Mouse (Mus musculus): Measurements from ENCODE around the gene Mogs. TPM values are rescaled to one million over a fixed set of nuclear protein-coding genes. Genes with fewer than 3 reads are reported as not detected.

Mogs gene
- total and polyA plus RNA-seq, 3 experiments = 28.3 to 104 (median 44.6) TPM

DNA sequence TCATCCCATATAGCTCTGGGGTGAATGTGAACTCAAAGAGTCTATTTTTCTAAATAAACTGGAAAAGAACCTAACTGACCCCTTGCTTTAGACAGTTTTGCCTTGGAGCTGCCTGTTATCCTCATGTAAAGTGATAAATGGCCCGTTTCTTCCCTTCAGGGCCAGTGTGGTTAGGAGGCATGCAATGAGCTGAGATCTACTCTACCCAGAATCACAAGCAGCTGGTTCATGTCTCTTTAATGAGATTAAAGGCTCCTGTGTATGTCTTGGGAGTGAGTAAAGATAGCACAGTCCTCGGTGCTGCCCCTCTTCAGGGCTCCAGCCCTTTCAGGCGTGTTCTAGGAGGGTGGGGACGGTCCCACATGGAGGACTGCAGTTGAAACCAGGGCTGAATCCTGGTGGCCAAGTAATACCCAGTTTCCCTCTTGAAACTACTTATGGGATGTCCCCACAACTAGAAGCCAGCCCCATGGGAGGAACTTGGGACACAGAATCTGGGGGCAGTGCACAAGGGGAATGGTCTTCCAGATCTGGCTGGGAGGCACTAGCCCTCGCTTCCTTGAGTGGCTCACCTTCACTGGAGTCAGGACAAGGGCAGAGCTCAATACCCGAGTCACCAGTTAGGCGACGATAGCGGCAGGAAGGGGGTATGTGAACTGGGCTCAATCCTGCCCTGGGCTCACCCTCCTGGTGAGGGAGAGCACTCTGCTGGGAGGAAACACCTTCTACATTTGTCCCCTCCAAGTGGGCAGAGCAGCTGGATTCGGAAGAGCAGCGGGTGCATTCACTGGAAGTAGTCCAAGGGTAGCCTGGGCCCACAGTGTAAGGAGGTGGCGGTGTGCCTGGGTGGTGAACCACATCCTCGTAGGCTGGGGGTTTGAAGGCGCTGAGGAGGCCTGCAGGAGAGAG, 3.8 kb downstream of the Mogs start:
- ATAC-seq (ENCODE audit: extremely low read depth, insufficient number of reproducible peaks, low FRiP score, poor library complexity, severe bottlenecking) = no peak
- TF ChIP-seq CTCF (IDR thresholded peaks at IDR 0.05; ENCODE audit: low read depth, low read length) = no peak
- TF ChIP-seq GATA2 (IDR thresholded peaks at IDR 0.05; ENCODE audit: borderline replicate concordance, low read depth, low read length) = no peak
- TF ChIP-seq POLR2AphosphoS5 (IDR thresholded peaks at IDR 0.05; ENCODE audit: insufficient replicate concordance, low read depth, low read length) = no peak; the same call in 1 of the 2 replicates
- TF ChIP-seq TAL1 (conservative IDR thresholded peaks at IDR 0.05; ENCODE audit: low read depth, low read length) = no peak
- no peak for TF ChIP-seq GATA1 (IDR thresholded peaks at IDR 0.05; ENCODE audit: borderline replicate concordance, low read length)
- Histone ChIP-seq H3K36me3 (replicated peaks) (peaks cover 61% of the 10 kb centered on the region), H3K4me3 (ENCODE audit: low read depth, low read length) (peak overlapping the region; percentile 80; the same call in 1 of the 2 replicates), H3K27me3 (ENCODE audit: insufficient read depth, low read length) (no peaks in the 10 kb centered on the region), H3K4me1 (ENCODE audit: insufficient read depth, low read depth, low read length) (peaks cover 79% of the 10 kb centered on the region), H3K9me3 (replicated peaks) (no peaks in the 10 kb centered on the region)
- DNase-seq (ENCODE audit: low spot score) = no peak

DNA sequence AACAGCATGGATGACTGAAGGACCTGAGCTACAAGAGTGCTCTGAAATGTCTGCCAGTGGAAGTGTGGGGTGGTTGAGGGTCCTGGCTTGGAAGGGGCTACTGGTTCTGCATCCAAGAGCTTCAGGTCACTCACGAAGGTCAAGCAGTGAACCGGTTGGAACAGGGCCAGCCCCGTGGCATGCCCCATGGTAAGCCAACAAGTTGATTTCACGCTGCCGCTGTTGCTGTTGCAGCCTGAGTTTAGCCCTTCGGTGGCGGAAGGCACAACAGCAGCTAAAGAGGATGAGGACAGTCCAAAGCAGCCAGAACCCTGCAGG, 4.4 kb downstream of the Mogs start:
- DNase-seq (ENCODE audit: low spot score) = no peak
- ATAC-seq (ENCODE audit: extremely low read depth, insufficient number of reproducible peaks, low FRiP score, poor library complexity, severe bottlenecking) = no peak
- no peaks in the 10 kb centered on the region for H3K27me3 ChIP-seq (ENCODE audit: insufficient read depth, low read length)
- TF ChIP-seq GATA1 (IDR thresholded peaks at IDR 0.05; ENCODE audit: borderline replicate concordance, low read length) (no peak), POLR2AphosphoS5 (IDR thresholded peaks at IDR 0.05; ENCODE audit: insufficient replicate concordance, low read depth, low read length) (0 out of 2 replicates have a peak, but pooled peaks have one; percentile 32)
- H3K9me3 ChIP-seq (replicated peaks) = no peaks in the 10 kb centered on the region
- H3K36me3 ChIP-seq (replicated peaks) = peaks cover 63% of the 10 kb centered on the region
- peak overlapping the region; percentile 80; the same call in 1 of the 2 replicates for H3K4me3 ChIP-seq (ENCODE audit: low read depth, low read length)
- peaks cover 79% of the 10 kb centered on the region for H3K4me1 ChIP-seq (ENCODE audit: insufficient read depth, low read depth, low read length)

DNA sequence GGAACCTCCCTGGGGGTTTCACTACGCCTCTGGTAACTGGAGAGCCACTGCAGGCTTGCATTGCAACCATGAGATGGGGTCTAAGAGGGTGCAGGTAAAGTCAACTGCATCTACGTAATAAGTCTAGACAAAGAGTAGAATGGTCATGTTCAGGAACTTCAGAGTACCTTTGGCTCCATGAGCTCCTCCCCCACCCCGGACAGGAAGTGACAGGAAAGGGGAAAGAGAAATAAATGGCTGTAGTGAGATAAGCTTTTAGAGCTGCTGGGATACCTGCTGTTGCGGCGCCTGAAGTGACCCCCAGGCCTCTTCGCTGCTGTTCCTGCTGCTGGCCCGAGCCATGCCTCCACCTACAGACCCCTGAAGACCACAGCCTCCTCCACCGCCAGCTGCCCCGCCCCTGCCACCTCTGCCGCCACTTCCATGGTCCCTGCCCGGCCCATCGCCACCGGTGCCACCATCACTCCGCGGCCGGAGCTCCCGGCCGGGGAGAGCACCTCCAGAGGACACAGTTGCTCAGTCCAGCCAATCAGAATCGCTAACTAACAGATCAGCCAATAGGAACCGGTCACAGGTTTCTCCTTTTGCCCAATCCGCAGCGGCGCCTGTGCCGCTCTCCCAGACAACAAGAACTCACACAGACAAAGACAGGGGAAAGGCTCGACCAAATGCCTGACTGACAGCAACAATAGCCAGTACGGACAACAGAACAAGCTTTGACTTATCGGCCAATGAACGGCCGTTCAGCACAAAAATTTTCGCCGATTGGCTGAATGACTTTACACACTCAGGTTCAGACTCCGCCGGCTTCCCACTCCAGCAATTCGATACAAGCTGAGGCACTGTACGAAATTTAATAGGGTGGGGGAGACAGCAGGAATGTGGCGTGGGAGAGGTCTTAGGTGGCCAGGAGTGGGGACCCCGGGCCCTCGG, 5.9 kb downstream of the Mogs start, which contains the start of gene Wbp1:
Gene Wbp1 (minus strand): TSS at position 630 of the 933 bp plus-strand sequence.
- DNase-seq (ENCODE audit: low spot score) = peak; percentile 99
- peaks cover 61% of the 10 kb centered on the region for H3K36me3 ChIP-seq (replicated peaks)
- no peaks in the 10 kb centered on the region for H3K9me3 ChIP-seq (replicated peaks)
- peak; percentile 93 for ATAC-seq (ENCODE audit: extremely low read depth, insufficient number of reproducible peaks, low FRiP score, poor library complexity, severe bottlenecking)
- H3K4me3 ChIP-seq (ENCODE audit: low read depth, low read length) = peak within 1 kb of the TSS; percentile 80
- no peak for TF ChIP-seq CTCF (IDR thresholded peaks at IDR 0.05; ENCODE audit: low read depth, low read length)
- TF ChIP-seq TAL1 (conservative IDR thresholded peaks at IDR 0.05; ENCODE audit: low read depth, low read length) = no peak
- 0 out of 2 replicates have a peak, but pooled peaks have one; percentile 52 for TF ChIP-seq POLR2AphosphoS5 (IDR thresholded peaks at IDR 0.05; ENCODE audit: insufficient replicate concordance, low read depth, low read length)
- no peak for TF ChIP-seq GATA2 (IDR thresholded peaks at IDR 0.05; ENCODE audit: borderline replicate concordance, low read depth, low read length)
- TF ChIP-seq GATA1 (IDR thresholded peaks at IDR 0.05; ENCODE audit: borderline replicate concordance, low read length) = no peak
- no peaks in the 10 kb centered on the region for H3K27me3 ChIP-seq (ENCODE audit: insufficient read depth, low read length)
- H3K4me1 ChIP-seq (ENCODE audit: insufficient read depth, low read depth, low read length) = peaks cover 84% of the 10 kb centered on the region

DNA sequence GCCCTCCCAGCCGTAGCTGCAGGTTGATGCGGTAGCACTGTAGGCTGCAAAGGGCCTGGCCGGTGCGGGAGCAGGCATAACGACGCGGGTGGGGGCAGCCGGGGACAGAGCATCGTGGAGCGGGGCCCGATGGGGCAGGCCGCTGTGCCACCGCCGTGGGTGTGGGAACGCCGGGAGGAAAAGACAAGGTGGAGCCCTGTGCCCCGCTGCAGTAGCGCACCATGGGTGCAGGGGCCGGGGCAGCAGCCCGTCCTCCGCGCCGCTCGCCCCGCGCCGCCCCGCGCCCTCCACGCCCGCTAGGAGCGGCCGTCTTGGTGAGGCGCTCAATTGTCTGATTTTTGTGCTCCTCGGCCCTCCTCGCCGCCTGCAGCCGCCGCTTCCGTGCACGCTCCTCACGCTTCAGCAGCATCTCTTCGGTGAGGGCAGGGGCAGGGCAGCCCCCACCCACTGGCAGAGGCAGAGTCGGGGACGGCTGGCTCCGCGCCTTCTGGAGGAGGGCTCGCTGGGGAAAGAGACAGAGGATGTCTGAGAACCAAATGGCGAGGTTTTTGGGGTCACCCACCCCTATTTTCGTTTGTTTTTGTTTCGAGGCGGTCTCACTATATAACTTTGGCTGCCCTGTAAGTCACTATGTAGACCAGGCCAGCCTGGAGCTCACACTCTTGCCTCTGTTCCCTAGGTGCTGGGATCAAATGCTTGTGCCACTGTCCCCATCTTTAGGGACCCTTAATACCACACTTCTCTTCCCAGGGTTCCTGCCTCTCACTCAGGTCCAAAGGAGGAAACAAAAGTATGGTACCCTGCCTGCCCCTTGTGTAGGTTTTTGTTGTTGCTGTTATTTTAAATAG, 6.8 kb downstream of the Mogs start:
- no peak for TF ChIP-seq CTCF (IDR thresholded peaks at IDR 0.05; ENCODE audit: low read depth, low read length)
- no peak for TF ChIP-seq GATA1 (IDR thresholded peaks at IDR 0.05; ENCODE audit: borderline replicate concordance, low read length)
- no peak for TF ChIP-seq POLR2AphosphoS5 (IDR thresholded peaks at IDR 0.05; ENCODE audit: insufficient replicate concordance, low read depth, low read length)
- no peak for TF ChIP-seq TAL1 (conservative IDR thresholded peaks at IDR 0.05; ENCODE audit: low read depth, low read length)
- no peak for TF ChIP-seq GATA2 (IDR thresholded peaks at IDR 0.05; ENCODE audit: borderline replicate concordance, low read depth, low read length)
- Histone ChIP-seq H3K9me3 (replicated peaks) (no peaks in the 10 kb centered on the region), H3K27me3 (ENCODE audit: insufficient read depth, low read length) (no peaks in the 10 kb centered on the region), H3K4me1 (ENCODE audit: insufficient read depth, low read depth, low read length) (peaks cover 78% of the 10 kb centered on the region), H3K4me3 (ENCODE audit: low read depth, low read length) (peak overlapping the region; percentile 80), H3K36me3 (replicated peaks) (peaks cover 53% of the 10 kb centered on the region)
- no peak for ATAC-seq (ENCODE audit: extremely low read depth, insufficient number of reproducible peaks, low FRiP score, poor library complexity, severe bottlenecking)
- DNase-seq (ENCODE audit: low spot score) = no peak

DNA sequence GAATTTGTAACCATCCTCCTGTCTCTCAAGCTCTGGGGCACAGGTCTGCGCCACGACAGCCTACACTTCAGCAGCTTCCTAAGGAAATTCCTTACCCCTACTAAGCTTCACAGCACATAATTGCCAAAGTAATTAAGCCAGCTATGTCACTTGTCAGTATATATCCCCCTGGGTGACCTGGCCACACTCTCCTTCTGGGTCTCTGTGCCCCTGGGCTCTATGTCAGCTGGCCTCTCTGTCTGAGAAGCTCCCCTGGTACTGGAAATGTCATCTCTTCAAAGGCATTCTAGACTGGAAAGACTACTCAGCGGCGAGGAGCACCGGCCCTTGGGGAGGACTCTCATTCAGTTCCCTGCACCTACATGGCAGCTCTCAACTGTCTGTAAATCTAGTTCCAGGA, 7.7 kb downstream of the Mogs start:
- no peak overlapping the region; the same call in 1 of the 2 replicates for H3K4me3 ChIP-seq (ENCODE audit: low read depth, low read length)
- H3K4me1 ChIP-seq (ENCODE audit: insufficient read depth, low read depth, low read length) = peaks cover 69% of the 10 kb centered on the region
- TF ChIP-seq CTCF (IDR thresholded peaks at IDR 0.05; ENCODE audit: low read depth, low read length) (no peak), POLR2AphosphoS5 (IDR thresholded peaks at IDR 0.05; ENCODE audit: insufficient replicate concordance, low read depth, low read length) (no peak), GATA2 (IDR thresholded peaks at IDR 0.05; ENCODE audit: borderline replicate concordance, low read depth, low read length) (no peak), GATA1 (IDR thresholded peaks at IDR 0.05; ENCODE audit: borderline replicate concordance, low read length) (no peak), TAL1 (conservative IDR thresholded peaks at IDR 0.05; ENCODE audit: low read depth, low read length) (no peak)

More for the DNA sequence above, 7.7 kb downstream of the Mogs start:
- Histone ChIP-seq H3K36me3 (replicated peaks) (peaks cover 44% of the 10 kb centered on the region), H3K9me3 (replicated peaks) (no peaks in the 10 kb centered on the region), H3K27me3 (ENCODE audit: insufficient read depth, low read length) (no peaks in the 10 kb centered on the region)
- ATAC-seq (ENCODE audit: extremely low read depth, insufficient number of reproducible peaks, low FRiP score, poor library complexity, severe bottlenecking) (no peak), DNase-seq (ENCODE audit: low spot score) (no peak)
